Mouse (Mus musculus) MEL (cell line): ENCODE measurements around the gene Gm20388. TPM values are rescaled to one million over a fixed set of nuclear protein-coding genes. Genes with fewer than 3 reads are reported as not detected.

Experiments
- DNase-seq: peaks from one replicate; pipeline ENCODE4 v3.0.0; 2011; ENCODE audit warnings: low read depth, low spot score
- H3K27ac ChIP-seq: 2 replicates; pipeline ENCODE4 v1.5.1; 2012; ENCODE audit warnings: low read depth, mild to moderate bottlenecking, control low read depth, low read length, moderate library complexity; ENCODE audit not compliant: control insufficient read depth
- H3K27me3 ChIP-seq, 2 experiments: fragments of 150-350 bp in 1 of 2; sonication (generic) in 1 of 2; 2 replicates each; pipeline ENCODE4 v1.6.1; 2012; ENCODE audit warnings: low read length in 2 of 2, mild to moderate bottlenecking in 2 of 2, improper control_type of control experiment in 1 of 2, moderate library complexity in 1 of 2; ENCODE audit not compliant: insufficient read depth in 2 of 2, control insufficient read depth in 1 of 2
- H3K36me3 ChIP-seq, 2 experiments: 2 replicates each; pipeline ENCODE4 v1.6.1; 2012 to 2014; ENCODE audit warnings: low read length in 2 of 2, improper control_type of control experiment in 1 of 2, inconsistent platforms in 1 of 2, mild to moderate bottlenecking in 1 of 2; ENCODE audit not compliant: insufficient read depth in 2 of 2, control insufficient read depth in 1 of 2
- H3K4me1 ChIP-seq, 2 experiments: fragments of 150-350 bp in 1 of 2; sonication (generic) in 1 of 2; 2 replicates each; pipeline ENCODE4 v1.6.1; 2012; ENCODE audit warnings: low read length in 2 of 2, improper control_type of control experiment in 1 of 2, mild to moderate bottlenecking in 1 of 2; ENCODE audit not compliant: insufficient read depth in 2 of 2, control insufficient read depth in 1 of 2
- H3K4me3 ChIP-seq, 2 experiments: fragments of 150-350 bp in 1 of 2; sonication (generic) in 1 of 2; 2 replicates each; pipeline ENCODE4 v1.5.1; 2012; ENCODE audit warnings: low read depth in 2 of 2, low read length in 2 of 2, mild to moderate bottlenecking in 2 of 2, moderate library complexity in 2 of 2, control low read depth in 1 of 2, improper control_type of control experiment in 1 of 2; ENCODE audit not compliant: control insufficient read depth in 1 of 2, insufficient read depth in 1 of 2
- H3K79me2 ChIP-seq: 2 replicates; pipeline ENCODE4 v1.6.1; 2012; ENCODE audit warnings: mild to moderate bottlenecking, low read length, moderate library complexity; ENCODE audit not compliant: control insufficient read depth, poor library complexity, insufficient read depth
- H3K9ac ChIP-seq: 2 replicates; pipeline ENCODE4 v1.6.1; 2012; ENCODE audit warnings: low read depth, mild to moderate bottlenecking, control low read depth, low read length, moderate library complexity; ENCODE audit not compliant: control insufficient read depth, poor library complexity, severe bottlenecking
- H3K9me3 ChIP-seq: fragments of 150-350 bp; sonication (generic); replicated peaks from 2 replicates; pipeline ENCODE4 v1.6.1; 2012; ENCODE audit warnings: mild to moderate bottlenecking, low read length, improper control_type of control experiment, moderate library complexity; ENCODE audit not compliant: insufficient read depth
- CHD1 ChIP-seq: IDR thresholded peaks from 2 replicates; pipeline ENCODE4 v1.6.1; 2012; ENCODE audit warnings: low read depth, mild to moderate bottlenecking, inconsistent platforms, low read length, improper control_type of control experiment
- E2F4 ChIP-seq: IDR thresholded peaks from 2 replicates; pipeline ENCODE4 v1.6.1; 2011; ENCODE audit warnings: low read depth, low read length, improper control_type of control experiment, borderline replicate concordance
- ELF1 ChIP-seq: IDR thresholded peaks from 2 replicates; pipeline ENCODE4 v1.6.1; 2014; ENCODE audit warnings: low read depth, mild to moderate bottlenecking, inconsistent platforms, low read length, improper control_type of control experiment, moderate library complexity
- EP300 ChIP-seq, 2 experiments: IDR thresholded peaks; 2 replicates each; pipeline ENCODE4 v1.6.1; 2011; ENCODE audit warnings: improper control_type of control experiment in 2 of 2, low read length in 2 of 2, low read depth in 1 of 2, mild to moderate bottlenecking in 1 of 2
- GABPA ChIP-seq: IDR thresholded peaks from 2 replicates; pipeline ENCODE4 v1.6.1; 2012; ENCODE audit warnings: low read depth, mild to moderate bottlenecking, inconsistent platforms, low read length, improper control_type of control experiment, moderate library complexity
- HCFC1 ChIP-seq: IDR thresholded peaks from 2 replicates; pipeline ENCODE4 v1.6.1; 2012; ENCODE audit warnings: low read depth, mild to moderate bottlenecking, inconsistent platforms, low read length, improper control_type of control experiment, moderate library complexity
- MAZ ChIP-seq: IDR thresholded peaks from 2 replicates; pipeline ENCODE4 v1.6.1; 2012; ENCODE audit warnings: low read depth, mild to moderate bottlenecking, inconsistent platforms, low read length, improper control_type of control experiment
- NELFE ChIP-seq: IDR thresholded peaks from 2 replicates; pipeline ENCODE4 v1.6.1; 2011; ENCODE audit warnings: low read depth, low read length, improper control_type of control experiment
- NRF1 ChIP-seq: IDR thresholded peaks from 2 replicates; pipeline ENCODE4 v1.6.1; 2014; ENCODE audit warnings: low read depth, mild to moderate bottlenecking, inconsistent platforms, low read length, improper control_type of control experiment, moderate library complexity; ENCODE audit not compliant: poor library complexity, insufficient read depth, severe bottlenecking
- POLR2A ChIP-seq, 2 experiments: IDR thresholded peaks; 2 replicates each; pipeline ENCODE4 v1.6.1; 2011 to 2012; ENCODE audit warnings: low read length in 2 of 2, mild to moderate bottlenecking in 2 of 2, control low read depth in 1 of 2, improper control_type of control experiment in 1 of 2, low read depth in 1 of 2, moderate library complexity in 1 of 2; ENCODE audit not compliant: control insufficient read depth in 1 of 2, insufficient read depth in 1 of 2, poor library complexity in 1 of 2
- SMC3 ChIP-seq: IDR thresholded peaks from 2 replicates; pipeline ENCODE4 v1.6.1; 2011; ENCODE audit warnings: low read depth, low read length, improper control_type of control experiment
- TBP ChIP-seq: IDR thresholded peaks from 2 replicates; pipeline ENCODE4 v1.8.0; 2011; ENCODE audit warnings: low read depth, low read length, improper control_type of control experiment
- UBTF ChIP-seq: IDR thresholded peaks from 2 replicates; pipeline ENCODE4 v1.6.1; 2012; ENCODE audit warnings: low read depth, mild to moderate bottlenecking, inconsistent platforms, low read length, improper control_type of control experiment, moderate library complexity, borderline replicate concordance; ENCODE audit not compliant: insufficient read depth
- USF1 ChIP-seq: IDR thresholded peaks from 2 replicates; pipeline ENCODE4 v1.6.1; 2014; ENCODE audit warnings: low read depth, mild to moderate bottlenecking, inconsistent platforms, low read length, improper control_type of control experiment, moderate library complexity
- USF2 ChIP-seq, 2 experiments: IDR thresholded peaks; 2 replicates each; pipeline ENCODE4 v1.6.1; 2011 to 2012; ENCODE audit warnings: improper control_type of control experiment in 2 of 2, low read length in 2 of 2, borderline replicate concordance in 1 of 2, inconsistent platforms in 1 of 2, low read depth in 1 of 2, mild to moderate bottlenecking in 1 of 2; ENCODE audit not compliant: insufficient read depth in 1 of 2
- ZC3H11A ChIP-seq: IDR thresholded peaks from 2 replicates; pipeline ENCODE4 v1.6.1; 2012; ENCODE audit warnings: low read depth, mild to moderate bottlenecking, inconsistent platforms, low read length, improper control_type of control experiment
- ZMIZ1 ChIP-seq: IDR thresholded peaks from 2 replicates; pipeline ENCODE4 v1.6.1; 2012; ENCODE audit warnings: low read depth, mild to moderate bottlenecking, inconsistent platforms, low read length, improper control_type of control experiment, moderate library complexity
- polyA plus RNA-seq, 2 experiments: library from polyadenylated mRNA; stranded (reverse) in 1 of 2; unstranded in 1 of 2; fragments of >175 nt in 1 of 2; fragments of >200 nt in 1 of 2; gene quantifications; 2 replicates each; pipeline versions ENCODE4 v1.2.1 to v1.2.4; 2012; ENCODE audit warnings: low replicate concordance in 2 of 2, low read depth in 1 of 2; ENCODE audit not compliant: insufficient read length in 2 of 2, insufficient read depth in 1 of 2, missing spikeins in 1 of 2
- total RNA-seq: library from RNA; depleted of rRNA; stranded (reverse); fragments of 300-350 nt; gene quantifications from 2 replicates; pipeline ENCODE4 v1.2.3, GENCODE M21; 2012

The Gm20388 gene
- total and polyA plus RNA-seq, 3 experiments = 11.1 to 17.8 TPM; not detected in 1

DNA sequence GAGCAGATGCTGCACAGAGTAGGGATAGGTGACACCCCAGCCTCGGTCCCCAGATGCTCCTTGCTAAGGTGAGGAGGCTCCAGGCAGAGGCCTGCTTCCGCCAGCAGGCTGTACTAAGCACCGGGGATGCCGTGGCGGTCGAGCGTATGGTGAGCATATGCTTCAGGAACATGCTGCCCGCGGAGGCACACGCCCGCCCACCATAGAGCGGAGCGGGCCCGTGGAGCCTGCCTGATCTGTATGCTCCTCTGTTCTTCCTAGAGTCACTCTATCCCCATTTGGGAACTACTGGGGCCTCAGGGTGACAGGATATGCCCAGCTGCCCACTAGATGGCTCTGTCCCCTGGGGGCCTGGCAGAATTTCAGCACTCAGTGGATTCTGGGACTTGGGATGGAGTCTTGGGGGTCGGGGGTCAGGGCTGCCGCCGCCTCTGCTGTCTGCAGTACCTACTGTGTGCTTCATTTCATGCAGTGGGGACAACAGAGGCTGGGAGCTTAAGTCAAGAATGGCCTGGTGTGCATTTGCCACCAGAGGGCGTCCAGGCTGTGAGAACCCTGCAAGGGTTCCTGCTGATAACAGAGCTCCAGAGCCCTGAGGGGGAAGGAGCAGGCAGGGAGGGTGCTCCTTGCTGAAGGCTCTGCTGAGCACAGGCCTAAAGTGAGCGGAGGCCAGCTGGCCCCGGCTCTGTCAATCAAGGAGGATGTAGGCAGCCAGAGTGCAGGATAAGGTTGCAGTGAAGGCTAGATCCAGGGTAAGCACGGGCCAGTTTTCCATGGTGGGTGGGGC, 377.7 kb downstream of the Gm20388 start (continued):
- TF ChIP-seq TBP (0 out of 2 replicates have a peak, but pooled peaks have one; percentile 30), NELFE (no peak), UBTF (no peak)

- H3K9ac ChIP-seq = no peak overlapping the region
- no peak overlapping the region for H3K27ac ChIP-seq
- peaks cover 1 to 18% of the 10 kb centered on the region in 2 experiments; a peak in 3 of 4 replicates for H3K4me1 ChIP-seq
- H3K79me2 ChIP-seq = no peaks in the 10 kb centered on the region
- no peak for TF ChIP-seq GABPA
- TF ChIP-seq ELF1 = no peak
- TF ChIP-seq HCFC1 = no peak
- no peak for TF ChIP-seq CHD1
- no peak for TF ChIP-seq NRF1
- TF ChIP-seq SMC3 = no peak
- no peak for TF ChIP-seq ZMIZ1
- no peak for TF ChIP-seq USF2 (IDR thresholded peaks at IDR 0.05; ENCODE audit: borderline replicate concordance in 1 of 2, insufficient read depth in 1 of 2, low read depth in 1 of 2, low read length in 2 of 2)
- TF ChIP-seq E2F4 = no peak
- TF ChIP-seq EP300 (IDR thresholded peaks at IDR 0.05; ENCODE audit: low read depth in 1 of 2, low read length in 2 of 2) = no peak
- no peak for TF ChIP-seq POLR2A (IDR thresholded peaks at IDR 0.05; ENCODE audit: control insufficient read depth in 1 of 2, insufficient read depth in 1 of 2, low read depth in 1 of 2, low read length in 2 of 2, poor library complexity in 1 of 2)
- H3K36me3 ChIP-seq = peaks cover 0 to 3% of the 10 kb centered on the region in 2 experiments; a peak in 2 of 4 replicates
- H3K4me3 ChIP-seq = no peak overlapping the region
- H3K9me3 ChIP-seq = no peaks in the 10 kb centered on the region
- no peaks in the 10 kb centered on the region for H3K27me3 ChIP-seq
- DNase-seq = no peak
Measured at GRCm38 (mm10) chr8:120289191-120289590, 378.6 kb downstream of the Gm20388 start.

GRCm38 (mm10) chr8:120289698-120290181, 379.1 kb downstream of the Gm20388 start:
- DNase-seq = no peak
- Histone ChIP-seq H3K27me3 (no peaks in the 10 kb centered on the region), H3K27ac (no peak overlapping the region), H3K9ac (no peak overlapping the region), H3K4me1 (peaks cover 4 to 22% of the 10 kb centered on the region in 2 experiments; a peak in 3 of 4 replicates), H3K79me2 (no peaks in the 10 kb centered on the region), H3K9me3 (no peaks in the 10 kb centered on the region), H3K36me3 (peaks cover 0 to 5% of the 10 kb centered on the region in 2 experiments; a peak in 2 of 4 replicates), H3K4me3 (no peak overlapping the region)
- no peak for TF ChIP-seq ZC3H11A
- no peak for TF ChIP-seq MAZ
- no peak for TF ChIP-seq USF1
